Mouse (Mus musculus) left cerebral cortex, postnatal 4 days (tissue): ENCODE results near the gene Sptbn1. TPM values are rescaled to one million over a fixed set of nuclear protein-coding genes. Genes with fewer than 3 reads are reported as not detected.

Source experiments
- DNase-seq: peaks from one replicate; pipeline ENCODE4 v3.0.0-alpha.2; 2022
- intact Hi-C: fragments of 180-260 bp; cut with DNase I; formaldehyde crosslinking; loops from one replicate; pipeline ENCODE4 v1.15.1; 2025
- total RNA-seq, 2 experiments: library from RNA; stranded (reverse); gene quantifications; 2 replicates each; pipeline ENCODE4 v1.2.3; 2021

The Sptbn1 gene
- total RNA-seq, 2 experiments from 2014 or later = 589 to 608 TPM

DNA sequence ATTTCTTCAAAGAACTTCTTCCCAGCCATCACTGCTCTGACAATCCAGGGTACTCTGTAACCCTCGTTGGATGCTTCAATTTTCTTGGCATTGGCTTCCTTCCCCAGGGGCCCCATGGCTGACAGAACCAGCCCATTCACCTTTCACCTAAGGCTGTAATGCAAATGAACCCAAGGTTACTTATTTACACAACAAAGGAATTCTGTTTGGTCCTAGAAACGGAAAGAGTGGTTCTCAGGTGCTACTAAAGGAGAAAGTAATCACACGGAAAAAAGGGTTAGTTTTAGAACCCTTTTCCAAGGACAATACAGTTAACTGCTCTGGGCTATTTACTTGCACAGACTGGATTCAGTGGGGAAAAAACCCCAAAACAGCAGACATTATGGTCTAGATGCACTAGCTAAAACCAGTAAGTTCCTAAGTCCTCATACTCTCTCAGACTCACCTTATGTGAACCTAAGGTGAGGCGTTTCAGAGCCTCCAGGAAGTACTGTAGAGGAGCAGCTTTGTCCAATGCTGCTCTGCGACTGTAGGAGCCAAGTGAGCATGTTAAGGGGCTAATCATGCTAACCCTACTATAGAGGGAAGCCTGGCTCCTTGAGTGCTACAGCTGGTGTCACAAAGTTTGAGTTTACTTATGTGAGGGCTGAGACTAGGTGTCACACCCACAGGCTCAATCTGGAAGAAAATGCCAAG lies 90.7 kb downstream of the Sptbn1 start:
- intact Hi-C loops = no loop called here

GRCm38 (mm10) chr11:30176111-30176510 lies 91.9 kb downstream of the Sptbn1 start:
- intact Hi-C loops = no loop called here
- DNase-seq = no peak

More for the DNA sequence above, 90.7 kb downstream of the Sptbn1 start:
- DNase-seq = no peak

DNA sequence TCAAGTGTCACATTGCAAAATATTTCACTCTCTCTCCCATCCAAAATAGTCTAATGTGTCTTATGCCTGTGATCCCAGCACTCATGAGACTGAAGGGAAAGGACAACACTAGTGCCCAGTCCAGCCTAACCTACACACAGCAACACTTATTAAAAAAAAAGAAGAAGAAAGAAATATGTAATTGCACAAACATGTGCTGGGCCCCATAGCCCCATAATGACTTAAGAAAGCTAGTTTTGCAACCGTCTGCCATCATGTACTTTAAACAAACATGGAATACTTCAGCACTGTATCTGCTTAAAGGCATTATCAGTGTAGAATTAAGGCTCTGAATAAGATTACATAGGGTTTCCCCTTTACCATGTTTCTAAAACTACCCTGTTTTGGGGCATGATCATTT lies 92.4 kb downstream of the Sptbn1 start:
- DNase-seq = no peak
- intact Hi-C loops = no loop called here

DNA sequence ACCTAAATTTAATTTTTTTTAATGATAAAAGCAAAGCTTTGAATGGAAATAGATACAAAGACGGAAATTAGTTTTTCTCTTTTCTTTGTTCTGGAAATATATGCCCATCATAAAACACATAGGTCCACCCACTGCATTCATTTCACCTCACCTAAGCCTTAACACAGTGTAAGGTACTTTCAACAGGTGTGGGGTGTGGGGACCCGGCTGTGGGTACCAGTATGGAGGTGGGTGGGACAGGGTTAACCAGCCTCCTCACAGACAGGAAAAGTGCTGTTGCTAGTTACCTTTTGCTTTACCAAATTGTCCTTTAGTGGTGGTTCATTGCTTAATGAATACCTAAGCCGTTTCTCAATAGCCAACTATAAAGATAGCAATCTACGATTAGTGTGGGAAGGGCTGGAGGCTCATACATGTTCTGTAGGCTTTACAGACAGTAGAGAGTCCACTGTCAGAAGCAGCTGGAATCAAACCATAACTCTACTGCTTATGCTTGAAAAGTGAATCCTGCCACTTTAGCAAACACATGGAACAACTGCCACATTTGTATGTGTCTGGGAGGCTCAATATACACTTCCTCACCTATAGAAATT lies 96.3 kb downstream of the Sptbn1 start:
- intact Hi-C loops = no loop called here
- DNase-seq = no peak

DNA sequence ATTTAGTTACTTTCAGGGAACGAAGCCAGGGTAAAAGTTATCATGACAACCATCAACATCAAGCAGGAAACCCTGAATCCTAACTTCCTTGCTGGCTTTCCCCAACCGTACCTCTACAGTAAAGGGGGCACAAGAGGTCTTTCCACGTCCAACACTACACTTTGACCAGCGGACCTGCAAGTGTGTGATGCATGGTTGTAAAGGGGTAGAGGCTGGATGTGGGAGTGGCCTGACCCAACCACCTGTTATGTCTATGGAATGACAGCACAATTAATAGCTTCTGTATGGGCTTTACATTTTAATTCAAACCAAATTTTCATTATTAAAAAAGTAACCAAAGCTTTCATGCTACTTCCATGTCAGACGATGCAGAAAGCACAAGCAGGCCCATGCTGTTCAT lies 96.8 kb downstream of the Sptbn1 start:
- intact Hi-C loops = no loop called here
- no peak for DNase-seq

DNA sequence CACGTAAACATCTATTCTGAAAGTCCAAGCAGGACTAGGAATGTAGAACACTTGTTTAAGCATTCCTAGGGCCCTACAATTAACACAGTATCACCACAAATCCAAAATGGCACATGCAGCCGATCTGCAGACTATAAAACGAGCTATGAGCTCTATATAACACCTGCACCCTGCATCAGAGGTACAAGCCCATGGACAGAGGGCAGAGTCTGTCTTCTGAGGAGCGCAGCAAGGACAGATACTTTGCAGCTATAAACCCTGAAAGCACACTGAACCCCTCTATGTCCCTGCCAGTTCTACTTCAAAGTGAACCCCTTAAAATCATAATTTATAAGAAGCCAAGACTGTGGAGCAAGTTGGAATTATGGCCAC lies 101.4 kb downstream of the Sptbn1 start:
- intact Hi-C loops = no loop called here
- DNase-seq = no peak

DNA sequence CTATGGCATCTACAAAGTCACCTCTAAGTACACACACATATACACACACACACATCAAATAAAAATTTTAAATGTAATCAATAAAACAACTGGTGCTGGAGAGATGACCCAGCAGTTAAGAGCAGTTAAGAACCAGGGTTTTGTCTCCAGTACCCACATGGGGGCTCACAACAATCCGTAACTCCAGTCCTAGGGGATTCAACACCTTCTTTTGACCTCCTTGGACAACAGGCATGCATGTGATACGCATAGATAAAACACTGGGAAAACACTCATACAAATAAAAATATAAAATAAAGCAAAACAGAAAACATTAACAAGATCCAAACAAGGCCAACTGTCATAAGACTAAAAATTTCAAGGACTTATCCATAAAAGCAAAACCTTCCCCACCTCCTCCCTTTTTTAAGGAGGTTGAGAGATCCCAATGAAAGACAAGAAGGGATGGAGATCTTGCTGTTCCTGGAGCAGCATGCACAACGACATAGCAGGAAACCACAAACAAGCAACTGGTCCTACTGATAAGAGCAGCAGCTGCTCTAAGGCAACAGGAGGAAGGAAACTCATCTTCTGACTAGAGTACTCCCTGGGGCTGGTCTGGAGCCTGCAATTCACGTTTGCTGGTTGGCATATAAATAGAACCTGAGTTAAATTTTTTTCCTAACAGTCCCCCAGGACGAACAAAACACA lies 102.0 kb downstream of the Sptbn1 start:
- intact Hi-C loops = no loop called here
- no peak for DNase-seq

DNA sequence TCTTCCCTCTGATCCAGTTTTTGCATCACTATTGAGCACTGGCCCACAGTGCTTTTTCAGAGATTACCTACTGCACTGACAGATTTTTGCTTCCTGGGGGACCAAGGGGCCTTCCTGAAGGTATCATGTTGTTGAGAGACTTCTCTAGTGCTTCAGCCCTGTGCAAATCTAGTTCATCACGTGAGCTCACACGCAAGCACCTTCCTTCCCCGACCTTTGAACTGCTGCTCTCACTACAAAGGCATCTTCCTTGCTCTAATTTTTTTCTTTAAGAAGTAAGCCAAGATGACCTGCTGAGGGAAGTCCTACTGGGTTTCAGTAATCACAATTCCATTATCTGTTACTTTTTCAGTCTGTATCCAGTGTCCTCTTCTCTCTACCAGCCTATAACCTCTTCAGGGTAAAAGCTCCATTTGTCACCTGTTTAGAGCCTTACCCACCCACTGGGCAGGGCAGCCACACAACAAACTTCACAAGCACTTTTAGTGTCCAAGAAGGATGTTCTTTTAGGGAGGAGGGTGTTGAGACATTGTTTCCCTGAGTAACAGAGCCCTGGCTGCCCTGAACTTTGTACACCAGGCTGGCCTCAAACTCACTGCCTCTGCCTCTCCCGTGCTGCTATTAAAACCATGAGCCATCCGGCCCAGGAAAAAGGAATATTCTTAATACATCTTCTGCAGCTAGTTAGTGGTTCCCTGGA lies 103.3 kb downstream of the Sptbn1 start:
- no peak for DNase-seq
- intact Hi-C loops = no loop called here

GRCm38 (mm10) chr11:30163870-30164269 lies 104.1 kb downstream of the Sptbn1 start:
- intact Hi-C loops = no loop called here

DNA sequence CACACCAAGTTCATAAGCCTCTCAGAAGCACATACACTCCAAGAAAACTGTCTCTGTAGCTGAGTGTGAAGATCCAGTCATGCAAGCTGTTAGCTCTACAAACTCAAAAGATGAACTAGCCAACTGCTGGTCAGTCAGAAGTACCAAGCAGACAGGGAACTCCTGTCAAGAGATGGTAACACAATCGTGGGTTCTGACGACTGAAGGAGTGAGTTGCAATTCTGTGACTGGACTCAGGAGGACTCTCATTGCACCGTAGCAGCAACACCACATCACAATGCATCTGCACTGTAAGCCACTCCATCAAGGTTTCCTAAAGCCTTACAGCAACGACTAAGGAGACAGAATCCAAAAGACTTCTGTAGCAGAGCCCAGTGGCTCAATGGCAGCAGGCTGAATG lies 104.9 kb downstream of the Sptbn1 start:
- intact Hi-C loops = no loop called here
- no peak for DNase-seq

More at GRCm38 (mm10) chr11:30163870-30164269, 104.1 kb downstream of the Sptbn1 start:
- DNase-seq = no peak

DNA sequence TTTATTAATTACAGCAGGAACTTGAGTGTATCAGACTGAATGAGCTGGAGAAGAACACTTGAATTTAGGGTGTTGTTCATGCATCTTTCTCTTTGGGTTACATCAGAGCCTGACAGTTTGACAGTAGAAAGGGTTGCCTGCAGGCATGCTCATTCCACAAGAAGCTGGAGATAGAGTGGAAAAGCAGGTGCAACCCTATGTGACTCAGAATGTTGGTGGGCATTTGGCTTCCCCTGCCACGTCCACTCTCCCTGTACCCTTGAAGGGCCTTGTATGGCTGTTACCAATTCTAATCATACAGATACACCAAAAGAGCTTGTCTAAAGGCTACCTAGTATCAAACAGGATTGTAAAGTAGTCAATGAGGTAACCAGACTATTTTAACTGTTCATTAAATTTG lies 106.2 kb downstream of the Sptbn1 start:
- DNase-seq = no peak
- intact Hi-C loops = no loop called here

GRCm38 (mm10) chr11:30161173-30161650 lies 106.8 kb downstream of the Sptbn1 start:
- intact Hi-C loops = no loop called here
- DNase-seq = peak; percentile 85

DNA sequence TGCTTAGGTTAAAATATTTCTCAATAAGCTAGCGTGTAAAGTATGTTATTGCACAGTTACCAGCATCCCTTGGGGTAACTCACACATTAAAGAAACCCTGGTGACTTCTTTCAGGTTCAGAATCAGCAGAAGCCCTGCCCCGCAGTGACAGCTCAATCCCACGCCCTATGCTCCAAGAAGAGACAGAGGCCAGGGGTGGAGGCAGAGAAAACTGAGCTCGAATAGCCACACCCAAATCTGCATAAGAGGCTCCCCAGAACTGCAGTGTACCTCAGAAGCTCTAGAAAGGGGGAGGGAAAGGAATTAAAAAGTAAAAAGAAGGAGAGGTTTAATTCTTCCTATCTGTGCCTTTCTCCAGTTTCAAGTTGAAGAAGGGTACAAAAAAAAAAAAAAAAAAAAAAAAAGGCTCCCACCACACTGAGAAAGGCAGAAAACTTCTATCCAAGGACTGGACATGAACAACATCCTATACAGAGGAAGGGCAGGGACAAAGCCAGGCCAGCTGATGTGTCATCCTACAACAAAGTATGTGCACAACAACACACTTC lies 107.3 kb downstream of the Sptbn1 start:
- DNase-seq = no peak
- intact Hi-C loops = no loop called here

DNA sequence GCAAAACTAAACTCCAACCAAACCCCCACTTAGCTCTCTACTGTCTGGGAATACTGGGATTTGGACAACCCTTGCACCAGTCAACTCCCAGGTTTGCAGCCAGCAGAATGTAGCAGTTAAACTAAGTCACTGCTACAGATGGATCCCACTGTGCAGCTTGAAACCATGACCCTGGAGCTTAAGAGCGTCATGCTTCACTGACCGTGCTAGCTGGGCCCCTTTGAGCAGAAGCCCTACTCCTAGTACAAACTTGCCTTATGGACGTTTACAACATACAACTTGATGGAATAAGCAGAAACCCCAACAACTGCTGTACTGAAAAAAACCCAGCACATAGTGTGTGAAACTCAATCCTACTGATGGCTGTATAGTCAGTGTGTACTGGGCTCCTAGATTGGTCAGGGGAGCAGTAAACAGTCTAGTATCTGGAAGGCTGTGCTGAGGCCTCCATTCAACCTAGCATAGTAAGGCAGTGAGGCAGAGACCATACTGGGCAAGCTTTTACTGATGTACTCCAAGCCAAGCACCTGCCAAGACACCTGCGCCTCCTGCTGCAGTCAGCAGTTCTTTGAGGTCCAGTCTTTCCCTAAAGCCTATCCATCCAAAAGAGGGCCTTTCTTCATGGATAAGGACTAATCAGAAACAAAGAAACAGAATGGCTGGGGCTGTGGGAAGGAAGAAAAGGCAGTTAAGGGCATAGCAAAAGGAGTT lies 108.3 kb downstream of the Sptbn1 start:
- peak; percentile 19 for DNase-seq
- intact Hi-C loops = no loop called here

GRCm38 (mm10) chr11:30158028-30158700 lies 109.8 kb downstream of the Sptbn1 start:
- DNase-seq = peak; percentile 72
- intact Hi-C loops = no loop called here

GRCm38 (mm10) chr11:30155887-30156286 lies 112.1 kb downstream of the Sptbn1 start:
- peak; percentile 53 for DNase-seq
- intact Hi-C loops = no loop called here

DNA sequence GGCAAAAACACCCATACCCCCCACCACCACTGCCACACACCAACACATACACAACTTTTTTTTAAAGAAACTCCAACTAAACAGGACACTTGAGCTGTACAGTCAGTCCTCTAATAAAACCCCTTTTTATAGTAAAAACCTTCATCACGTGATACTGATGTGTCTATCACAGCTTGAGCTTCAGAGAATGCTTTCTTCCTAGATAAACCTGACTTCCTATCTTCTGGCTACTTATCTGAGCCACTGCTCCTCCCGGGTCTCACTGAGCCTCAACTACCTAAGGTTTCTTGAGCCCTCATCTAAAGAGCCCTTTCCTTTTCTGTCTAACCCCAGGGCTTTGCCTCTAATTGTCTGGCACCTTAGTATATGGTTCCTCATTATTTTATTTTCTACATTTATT lies 113.0 kb downstream of the Sptbn1 start:
- DNase-seq = no peak
- intact Hi-C loops = loop anchor here (5.0 kb wide), 1 partner anchor 502 kb away; no protein-coding TSS in a partner anchor

- intact Hi-C loops = no loop called here
- DNase-seq = no peak
Observed at GRCm38 (mm10) chr11:30148888-30149287, 119.1 kb downstream of the Sptbn1 start.

DNA sequence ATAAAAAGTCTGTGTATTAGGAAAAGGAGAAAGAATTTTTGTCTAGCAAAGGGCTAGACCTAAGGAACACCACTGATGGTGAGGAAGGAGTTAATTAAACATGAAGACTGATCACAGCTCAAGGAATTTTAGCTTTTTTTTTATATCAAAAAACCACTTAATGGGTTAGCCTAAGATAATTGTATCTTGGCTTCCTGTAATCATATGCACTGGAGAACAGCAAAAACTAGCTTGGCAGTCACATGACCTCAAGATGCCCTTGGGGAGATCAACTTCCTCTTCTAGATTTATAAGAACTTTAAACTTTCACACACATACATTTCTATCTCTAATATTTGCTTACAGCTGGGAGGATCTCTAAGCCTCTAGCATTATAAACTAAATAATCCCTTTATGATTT lies 119.6 kb downstream of the Sptbn1 start:
- intact Hi-C loops = no loop called here
- DNase-seq = no peak

GRCm38 (mm10) chr11:30147882-30148281 lies 120.1 kb downstream of the Sptbn1 start:
- no peak for DNase-seq
- intact Hi-C loops = no loop called here
